Comparison of ENCODE assay signal across 8 mouse cellular contexts in the genomic region with DNA sequence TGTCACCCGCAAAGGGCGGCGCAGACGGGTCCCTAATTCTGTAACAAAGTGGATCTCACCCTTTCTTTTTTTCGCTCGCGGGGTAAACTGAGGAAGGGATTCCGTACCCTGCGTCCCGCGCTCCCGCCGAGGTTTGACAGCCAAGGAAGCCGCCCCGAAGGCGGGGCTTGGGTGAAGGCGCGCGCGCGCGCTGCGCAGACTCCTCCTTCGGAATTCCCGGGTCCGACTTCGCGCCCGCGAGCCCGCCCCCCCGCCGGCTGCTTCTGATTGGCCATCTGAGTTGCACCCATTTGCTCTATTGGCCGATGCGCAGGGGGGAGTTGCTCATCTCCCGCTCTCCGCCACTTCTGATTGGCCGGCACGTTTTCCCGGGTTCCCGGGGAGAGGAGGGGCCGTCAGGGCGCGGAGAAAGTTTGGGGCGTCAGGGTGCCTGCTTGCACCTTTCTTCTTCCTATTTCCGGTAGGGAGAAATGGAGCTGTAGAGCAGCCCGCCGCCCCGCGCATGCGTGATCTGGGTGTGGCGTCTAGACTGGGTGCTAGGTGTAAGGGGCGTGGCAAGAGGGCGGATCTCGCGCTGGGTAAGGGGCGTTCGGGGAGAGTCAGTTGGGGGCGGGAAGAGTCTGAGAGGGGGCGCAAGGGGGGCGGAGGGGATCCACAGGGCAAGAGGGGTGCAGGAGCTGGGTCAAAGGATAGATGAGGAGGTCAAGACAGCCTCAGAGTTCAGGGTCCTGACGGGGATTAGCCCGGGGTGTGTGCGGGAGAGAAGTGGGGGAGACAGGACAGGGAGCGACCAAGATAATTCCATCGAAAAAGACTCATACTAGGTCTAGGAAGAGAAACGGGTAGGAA. TPM values are rescaled to one million over a fixed set of nuclear protein-coding genes. Genes with fewer than 3 reads are reported as not detected.
DNase-seq lines count a peak whose midpoint lies in the region; ATAC-seq and TF ChIP-seq lines count a peak whose summit lies in the region.

A gene (minus strand): TSS at position 173 of the 849 bp plus-strand sequence.
A gene (plus strand): TSS at position 449 of the 849 bp plus-strand sequence.

- TF ChIP-seq POLR2A in bone marrow macrophage, adult 2 months (IDR thresholded peaks at IDR 0.05; ENCODE audit: borderline replicate concordance, low read depth, low read length): no peak
- peak; percentile 54 for TF ChIP-seq POLR2A in embryonic fibroblast, embryonic 13.5 days (IDR thresholded peaks at IDR 0.05; ENCODE audit: low read depth, low read length)

- TF ChIP-seq CTCF in bone marrow macrophage, adult 2 months (IDR thresholded peaks at IDR 0.05; ENCODE audit: low read depth, low read length): no peak
- no peak for TF ChIP-seq CTCF in embryonic fibroblast, embryonic 13.5 days (IDR thresholded peaks at IDR 0.05; ENCODE audit: borderline replicate concordance, insufficient read depth, low read length)

- H3K9me3 ChIP-seq in kidney, embryonic 14.5 days (ENCODE audit: control insufficient read depth, low read length): no peaks in the 10 kb centered on the region
- no peaks in the 10 kb centered on the region for H3K9me3 ChIP-seq in limb, embryonic 15.5 days

- peak within 1 kb of the TSS; percentile 66 for H3K9ac ChIP-seq in kidney, embryonic 14.5 days (ENCODE audit: low read depth, low read length)
- H3K9ac ChIP-seq in limb, embryonic 15.5 days: peak within 1 kb of the TSS; percentile 55

- H3K36me3 ChIP-seq in kidney, embryonic 14.5 days (ENCODE audit: control insufficient read depth, insufficient read depth, low read length): peaks cover 19% of the 10 kb centered on the region
- H3K36me3 ChIP-seq in limb, embryonic 15.5 days: peaks cover 27% of the 10 kb centered on the region

- ATAC-seq in kidney, embryonic 14.5 days (ENCODE audit: low FRiP score, low TSS enrichment): peak; percentile 95
- ATAC-seq in limb, embryonic 15.5 days (ENCODE audit: insufficient number of reproducible peaks, low FRiP score, low TSS enrichment, low read depth): peak; percentile 93

- WGBS in kidney, embryonic 14.5 days: under 1% methylated on average over 66 of the region's 67 CpGs
- WGBS in limb, embryonic 15.5 days: under 1% methylated on average over 67 of the region's 67 CpGs

- H3K27ac ChIP-seq in bone marrow macrophage, adult 2 months (ENCODE audit: insufficient read depth, low read depth, low read length): no peak within 1 kb of the TSS
- peak within 1 kb of the TSS; percentile 48 for H3K27ac ChIP-seq in embryonic fibroblast, embryonic 13.5 days (ENCODE audit: insufficient read depth, low read length)
- peak within 1 kb of the TSS; percentile 59; the same call in 1 of the 2 replicates for H3K27ac ChIP-seq in kidney, embryonic 14.5 days (ENCODE audit: low read depth, low read length)
- H3K27ac ChIP-seq in limb, embryonic 15.5 days: peak within 1 kb of the TSS; percentile 70

- no peaks in the 10 kb centered on the region for H3K27me3 ChIP-seq in kidney, embryonic 14.5 days (ENCODE audit: control insufficient read depth, insufficient read depth, low read length)
- no peaks in the 10 kb centered on the region for H3K27me3 ChIP-seq in limb, embryonic 15.5 days

- H3K4me2 ChIP-seq in kidney, embryonic 14.5 days (replicated peaks; ENCODE audit: low read depth, low read length): peak within 1 kb of the TSS; percentile 90
- H3K4me2 ChIP-seq in limb, embryonic 15.5 days: peak within 1 kb of the TSS; percentile 85

- peak; percentile 99 for DNase-seq in A20 (ENCODE audit: low read depth, low spot score)
- DNase-seq in heart, adult 9 months (ENCODE audit: low spot score in 2 of 2): peak; percentile 96 to 98
- DNase-seq in monocyte, adult 2 months (ENCODE audit: low read depth in 1 of 2, low spot score in 2 of 2): peak; percentile 67 to 81
- DNase-seq in spleen, postnatal 36 days (ENCODE audit: low spot score in 2 of 2): peak; percentile 93 to 95

- peak within 1 kb of the TSS; percentile 62 for H3K4me3 ChIP-seq in bone marrow macrophage, adult 2 months (ENCODE audit: insufficient read depth, low read length)
- peak within 1 kb of the TSS; percentile 62 for H3K4me3 ChIP-seq in embryonic fibroblast, embryonic 13.5 days (ENCODE audit: insufficient read depth, low read length)
- H3K4me3 ChIP-seq in kidney, embryonic 14.5 days (ENCODE audit: low read length): peak within 1 kb of the TSS; percentile 64
- H3K4me3 ChIP-seq in limb, embryonic 15.5 days: peak within 1 kb of the TSS; percentile 65

- peaks cover 14% of the 10 kb centered on the region for H3K4me1 ChIP-seq in bone marrow macrophage, adult 2 months (ENCODE audit: control insufficient read depth, insufficient read depth, low read length)
- peaks cover 18% of the 10 kb centered on the region for H3K4me1 ChIP-seq in embryonic fibroblast, embryonic 13.5 days (ENCODE audit: control insufficient read depth, insufficient read depth, low read length)
- H3K4me1 ChIP-seq in kidney, embryonic 14.5 days (ENCODE audit: control insufficient read depth, insufficient read depth, low read length): peaks cover 14% of the 10 kb centered on the region
- H3K4me1 ChIP-seq in limb, embryonic 15.5 days: peaks cover 38% of the 10 kb centered on the region

RNA-seq across cellular contexts. Expression of the first gene that starts in this region (rescaled TPM):
- polyA plus RNA-seq in bone marrow macrophage, adult 2 months (2012; ENCODE audit: insufficient read depth, insufficient read length, missing spikeins): 19.5 and 22.6 TPM in 2 replicates
- polyA plus RNA-seq in embryonic fibroblast, embryonic 13.5 days (2011; ENCODE audit: insufficient read length, low read depth, missing spikeins): 25.5 and 30.6 TPM in 2 replicates
- polyA plus RNA-seq in kidney, embryonic 14.5 days (2014; fragmentation: Nextera tagmentation; extraction: Ambion mirVana): 67.8 and 68.1 TPM in 2 replicates
- 88.0 and 97.6 TPM in 2 replicates for polyA plus RNA-seq in limb, embryonic 15.5 days (2015; fragmentation: Nextera tagmentation; extraction: Ambion mirVana)

RNA-seq across cellular contexts. Expression of the second gene that starts in this region (rescaled TPM):
- polyA plus RNA-seq in bone marrow macrophage, adult 2 months (2012; ENCODE audit: insufficient read depth, insufficient read length, missing spikeins): 9.8 and 12.6 TPM in 2 replicates
- 18.6 and 22.8 TPM in 2 replicates for polyA plus RNA-seq in embryonic fibroblast, embryonic 13.5 days (2011; ENCODE audit: insufficient read length, low read depth, missing spikeins)
- 10.3 and 19.1 TPM in 2 replicates for polyA plus RNA-seq in kidney, embryonic 14.5 days (2014; fragmentation: Nextera tagmentation; extraction: Ambion mirVana)
- polyA plus RNA-seq in limb, embryonic 15.5 days (2015; fragmentation: Nextera tagmentation; extraction: Ambion mirVana): 18.0 and 18.1 TPM in 2 replicates
